In the genomic region with DNA sequence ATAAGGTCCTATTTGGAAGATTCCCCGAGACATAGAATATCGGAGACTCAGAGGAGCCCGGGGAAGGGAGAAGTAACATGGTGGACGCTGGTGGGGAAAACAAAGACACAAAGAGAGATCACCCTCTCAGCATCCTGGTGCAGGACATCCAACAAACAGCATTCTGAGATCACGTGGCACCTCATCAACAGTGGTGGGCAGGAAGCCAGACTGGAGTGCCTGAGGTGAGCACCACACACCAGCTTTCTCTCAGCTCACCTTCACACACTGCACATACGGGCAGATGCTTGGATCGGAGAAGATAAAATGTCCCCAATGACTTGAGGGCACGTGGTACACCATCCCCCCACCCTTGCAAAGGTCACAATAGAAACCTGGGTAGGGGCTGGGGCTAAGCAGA, we compare ENCODE assay signal across 14 mouse cellular contexts. TPM values are rescaled to one million over a fixed set of nuclear protein-coding genes. Genes with fewer than 3 reads are reported as not detected.
DNase-seq lines count a peak whose midpoint lies in the region; ATAC-seq and TF ChIP-seq lines count a peak whose summit lies in the region.
"Had no signal": no experiment of that assay in that cellular context is flagged by ENCODE, and none has a peak within 500 bp of the region (broad histone marks: within the 10 kb centered on the region; RNA-seq: fewer than 3 reads in every experiment).

No protein-coding gene starts in this region.

- H3K9me3 ChIP-seq in embryonic facial prominence, embryonic 15.5 days (replicated peaks) = no peaks in the 10 kb centered on the region
- no peaks in the 10 kb centered on the region for H3K9me3 ChIP-seq in hindbrain, postnatal 0 days (ENCODE audit: low read length)
- H3K9me3 ChIP-seq in neural tube, embryonic 14.5 days (ENCODE audit: control insufficient read depth, low read length) = no peaks in the 10 kb centered on the region

- peaks cover 31% of the 10 kb centered on the region for H3K4me1 ChIP-seq in embryonic facial prominence, embryonic 15.5 days
- H3K4me1 ChIP-seq in hindbrain, postnatal 0 days (ENCODE audit: insufficient read depth, low read length) = peaks cover 11% of the 10 kb centered on the region; the same call in 1 of the 2 replicates
- H3K4me1 ChIP-seq in neural tube, embryonic 14.5 days (ENCODE audit: control insufficient read depth, insufficient read depth, low read length) = peaks cover 13% of the 10 kb centered on the region; the same call in 1 of the 2 replicates

- 80% methylated on average over 8 of the region's 8 CpGs for WGBS in embryonic facial prominence, embryonic 15.5 days
- 72% methylated on average over 8 of the region's 8 CpGs for WGBS in hindbrain, postnatal 0 days
- WGBS in neural tube, embryonic 14.5 days = 70% methylated on average over 8 of the region's 8 CpGs

- H3K27me3 ChIP-seq in embryonic facial prominence, embryonic 15.5 days = peaks cover 14% of the 10 kb centered on the region; the same call in 1 of the 2 replicates
- H3K27me3 ChIP-seq in hindbrain, postnatal 0 days (ENCODE audit: insufficient read depth, low read length) = no peaks in the 10 kb centered on the region
- peaks cover 8% of the 10 kb centered on the region; the same call in 1 of the 2 replicates for H3K27me3 ChIP-seq in neural tube, embryonic 14.5 days (ENCODE audit: control insufficient read depth, insufficient read depth, low read length)

- no peak for DNase-seq in layer of hippocampus, adult 2 months (ENCODE audit: low spot score in 2 of 2)
- DNase-seq in layer of hippocampus, adult 11-12 months (ENCODE audit: low spot score) = no peak
- DNase-seq in hindbrain, postnatal 0 days (ENCODE audit: low spot score) = no peak
- no peak for DNase-seq in urinary bladder, adult 18-20 months (ENCODE audit: low spot score in 2 of 2)
- no peak for DNase-seq in MN1 (ENCODE audit: low spot score)
- no peak for DNase-seq in lung, postnatal 14 days
- DNase-seq: kidney, adult 11 months; thymus, adult 18-20 months had no signal

- H3K9ac ChIP-seq in embryonic facial prominence, embryonic 15.5 days = no peak overlapping the region
- no peak overlapping the region for H3K9ac ChIP-seq in hindbrain, postnatal 0 days (replicated peaks; ENCODE audit: low read length)
- peak overlapping the region; percentile 89 for H3K9ac ChIP-seq in neural tube, embryonic 14.5 days (replicated peaks; ENCODE audit: low read depth, low read length)

- peak overlapping the region; percentile 98; the same call in 1 of the 2 replicates for H3K27ac ChIP-seq in layer of hippocampus, adult 2 months
- no peak overlapping the region for H3K27ac ChIP-seq in embryonic facial prominence, embryonic 15.5 days (replicated peaks)
- peak overlapping the region; percentile 93; the same call in 1 of the 2 replicates for H3K27ac ChIP-seq in hindbrain, postnatal 0 days
- peak overlapping the region; percentile 94 for H3K27ac ChIP-seq in neural tube, embryonic 14.5 days (ENCODE audit: low read depth, low read length)

- peak overlapping the region; percentile 75 for H3K4me3 ChIP-seq in layer of hippocampus, adult 2 months
- H3K4me3 ChIP-seq in embryonic facial prominence, embryonic 15.5 days (replicated peaks) = peak overlapping the region; percentile 74; the same call in 1 of the 2 replicates
- peak overlapping the region; percentile 70; the same call in 1 of the 2 replicates for H3K4me3 ChIP-seq in hindbrain, postnatal 0 days (ENCODE audit: low read length)
- H3K4me3 ChIP-seq in neural tube, embryonic 14.5 days (ENCODE audit: low read depth, low read length) = peak overlapping the region; percentile 79

- no peak for ATAC-seq in embryonic facial prominence, embryonic 15.5 days (ENCODE audit: insufficient number of reproducible peaks, low FRiP score, low TSS enrichment, low read depth)
- ATAC-seq in hindbrain, postnatal 0 days = no peak; the same call in 1 of the 2 replicates
- ATAC-seq in neural tube, embryonic 14.5 days (ENCODE audit: low read depth) = no peak; the same call in 1 of the 2 replicates
- ATAC-seq: CD4-positive, CD25-positive, alpha-beta regulatory T cell, adult 4 months had no signal

- no peaks in the 10 kb centered on the region for H3K36me3 ChIP-seq in embryonic facial prominence, embryonic 15.5 days
- H3K36me3 ChIP-seq in hindbrain, postnatal 0 days (ENCODE audit: insufficient read depth, low read length) = no peaks in the 10 kb centered on the region
- no peaks in the 10 kb centered on the region for H3K36me3 ChIP-seq in neural tube, embryonic 14.5 days (ENCODE audit: control insufficient read depth, insufficient read depth, low read length)

- no peak for TF ChIP-seq CTCF in layer of hippocampus, adult 2 months (conservative IDR thresholded peaks at IDR 0.05)
- no peak for TF ChIP-seq CTCF in hindbrain, postnatal 0 days (IDR thresholded peaks at IDR 0.05; ENCODE audit: low read depth)

- peak overlapping the region; percentile 93; the same call in 1 of the 2 replicates for H3K4me2 ChIP-seq in embryonic facial prominence, embryonic 15.5 days (replicated peaks)
- peak overlapping the region; percentile 90 for H3K4me2 ChIP-seq in hindbrain, postnatal 0 days (ENCODE audit: low read depth, low read length)
- H3K4me2 ChIP-seq in neural tube, embryonic 14.5 days (ENCODE audit: low read depth, low read length) = peak overlapping the region; percentile 78

RNA-seq across cellular contexts. Expression of gene Shc2, which starts 1.4 kb away (rescaled TPM):
- 10 to 100 TPM; 44.7 to 49.4 TPM for total RNA-seq in layer of hippocampus, adult 2 months (2021)
- polyA plus RNA-seq in embryonic facial prominence, embryonic 15.5 days (2015; fragmentation: Nextera tagmentation; extraction: Ambion mirVana) = 11.8 and 12.5 TPM in 2 replicates
- total RNA-seq in hindbrain, postnatal 0 days (2014; rRNA removed) = 66.2 and 67.9 TPM in 2 replicates
- polyA plus RNA-seq in hindbrain, postnatal 0 days (2015; fragmentation: Nextera tagmentation; extraction: Ambion mirVana) = 19.8 and 21.3 TPM in 2 replicates
- 16.7 and 22.8 TPM in 2 replicates for polyA plus RNA-seq in neural tube, embryonic 14.5 days (2014; fragmentation: Nextera tagmentation; extraction: Ambion mirVana)
- total RNA-seq: megakaryocyte progenitor cell, adult 5-6 weeks had no signal
- polyA plus RNA-seq: CD4-positive, CD25-positive, alpha-beta regulatory T cell, adult 4 months had no signal

RNA-seq across cellular contexts. Expression of gene Odf3l2, which starts 9.3 kb away (rescaled TPM):
- under 1 TPM; 0.29 to 0.38 TPM for total RNA-seq in layer of hippocampus, adult 2 months (2021)
- polyA plus RNA-seq in embryonic facial prominence, embryonic 15.5 days (2015; fragmentation: Nextera tagmentation; extraction: Ambion mirVana) = not detected in 2 replicates
- 0.42 and 2.0 TPM in 2 replicates for total RNA-seq in hindbrain, postnatal 0 days (2014; rRNA removed)
- 0.60 and 0.71 TPM in 2 replicates for polyA plus RNA-seq in hindbrain, postnatal 0 days (2015; fragmentation: Nextera tagmentation; extraction: Ambion mirVana)
- polyA plus RNA-seq in neural tube, embryonic 14.5 days (2014; fragmentation: Nextera tagmentation; extraction: Ambion mirVana) = not detected in 2 replicates
- total RNA-seq: gastrocnemius, postnatal 4 days; megakaryocyte progenitor cell, adult 5-6 weeks had no signal
- polyA plus RNA-seq: CD4-positive, CD25-positive, alpha-beta regulatory T cell, adult 4 months had no signal

RNA-seq across cellular contexts. Expression of gene C2cd4c, which starts 22.5 kb away (rescaled TPM):
- total RNA-seq in layer of hippocampus, adult 2 months (2021) = 10 to 100 TPM; 15.5 to 16.6 TPM
- not detected in 2 replicates for polyA plus RNA-seq in embryonic facial prominence, embryonic 15.5 days (2015; fragmentation: Nextera tagmentation; extraction: Ambion mirVana)
- 31.9 and 37.6 TPM in 2 replicates for total RNA-seq in hindbrain, postnatal 0 days (2014; rRNA removed)
- polyA plus RNA-seq in hindbrain, postnatal 0 days (2015; fragmentation: Nextera tagmentation; extraction: Ambion mirVana) = 1.0 and 1.1 TPM in 2 replicates
- 0.66 and 1.3 TPM in 2 replicates for polyA plus RNA-seq in neural tube, embryonic 14.5 days (2014; fragmentation: Nextera tagmentation; extraction: Ambion mirVana)
- total RNA-seq: megakaryocyte progenitor cell, adult 5-6 weeks had no signal
- polyA plus RNA-seq: CD4-positive, CD25-positive, alpha-beta regulatory T cell, adult 4 months had no signal

RNA-seq across cellular contexts. Expression of gene Madcam1, which starts 28.1 kb away (rescaled TPM):
- total RNA-seq in layer of hippocampus, adult 2 months (2021) = not detected
- polyA plus RNA-seq in embryonic facial prominence, embryonic 15.5 days (2015; fragmentation: Nextera tagmentation; extraction: Ambion mirVana) = 8.4 and 9.1 TPM in 2 replicates
- total RNA-seq in hindbrain, postnatal 0 days (2014; rRNA removed) = 0.90 and 2.1 TPM in 2 replicates
- polyA plus RNA-seq in hindbrain, postnatal 0 days (2015; fragmentation: Nextera tagmentation; extraction: Ambion mirVana) = 0.98 and 1.4 TPM in 2 replicates
- polyA plus RNA-seq in neural tube, embryonic 14.5 days (2014; fragmentation: Nextera tagmentation; extraction: Ambion mirVana) = 0.82 and 1.2 TPM in 2 replicates
- total RNA-seq: left cerebral cortex, postnatal 25 days; megakaryocyte progenitor cell, adult 5-6 weeks had no signal

RNA-seq across cellular contexts. Expression of gene Tpgs1, which starts 32.9 kb away (rescaled TPM):
- 10 to 100 TPM; 67.8 to 73.5 TPM for total RNA-seq in layer of hippocampus, adult 2 months (2021)
- 62.4 and 63.6 TPM in 2 replicates for polyA plus RNA-seq in embryonic facial prominence, embryonic 15.5 days (2015; fragmentation: Nextera tagmentation; extraction: Ambion mirVana)
- total RNA-seq in hindbrain, postnatal 0 days (2014; rRNA removed) = 117 and 135 TPM in 2 replicates
- polyA plus RNA-seq in hindbrain, postnatal 0 days (2015; fragmentation: Nextera tagmentation; extraction: Ambion mirVana) = 132 and 133 TPM in 2 replicates
- polyA plus RNA-seq in neural tube, embryonic 14.5 days (2014; fragmentation: Nextera tagmentation; extraction: Ambion mirVana) = 104 and 118 TPM in 2 replicates
